Mouse (Mus musculus): ENCODE measurements around the gene Zfyve9. TPM values are rescaled to one million over a fixed set of nuclear protein-coding genes. Genes with fewer than 3 reads are reported as not detected.
"Not testable (repeated sequence)": the region's sequence is repeated elsewhere in the genome, so short reads cannot be mapped to it uniquely, and the experiment has no call there.

Gene Zfyve9
- polyA plus RNA-seq, 1 experiment = 65.1 TPM

DNA sequence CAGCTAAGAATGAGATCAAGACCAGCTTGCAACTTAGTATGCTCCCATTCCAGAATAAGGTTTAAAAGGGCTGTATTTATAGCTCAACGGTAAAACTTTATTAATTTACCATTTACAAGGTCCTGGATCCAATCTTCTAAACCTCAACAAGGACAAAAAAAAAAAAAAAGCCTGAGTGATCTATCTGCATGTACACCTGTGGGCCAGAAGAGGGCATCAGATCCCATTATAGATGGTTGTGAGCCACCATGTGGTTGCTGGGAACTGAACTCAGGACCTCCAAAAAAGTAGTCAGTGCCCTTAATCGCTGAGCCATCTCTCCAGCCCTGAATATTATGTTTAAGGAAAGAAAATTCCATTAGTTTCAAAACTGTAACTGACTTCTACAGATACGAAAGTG, 90.1 kb downstream of the Zfyve9 start:
- WGBS = 97% methylated on average over 3 of the region's 3 CpGs
- Histone ChIP-seq H3K4me1 (ENCODE audit: control insufficient read depth, insufficient read depth, low read length) (no peaks in the 10 kb centered on the region), H3K4me3 (ENCODE audit: insufficient read depth, low read depth, low read length) (no peak overlapping the region), H3K27ac (ENCODE audit: insufficient read depth, low read depth, low read length) (no peak overlapping the region)
- TF ChIP-seq CTCF (IDR thresholded peaks at IDR 0.05; ENCODE audit: insufficient read depth, low read depth, low read length) (no peak), POLR2A (IDR thresholded peaks at IDR 0.05; ENCODE audit: insufficient read depth, low read depth, low read length) (no peak)

DNA sequence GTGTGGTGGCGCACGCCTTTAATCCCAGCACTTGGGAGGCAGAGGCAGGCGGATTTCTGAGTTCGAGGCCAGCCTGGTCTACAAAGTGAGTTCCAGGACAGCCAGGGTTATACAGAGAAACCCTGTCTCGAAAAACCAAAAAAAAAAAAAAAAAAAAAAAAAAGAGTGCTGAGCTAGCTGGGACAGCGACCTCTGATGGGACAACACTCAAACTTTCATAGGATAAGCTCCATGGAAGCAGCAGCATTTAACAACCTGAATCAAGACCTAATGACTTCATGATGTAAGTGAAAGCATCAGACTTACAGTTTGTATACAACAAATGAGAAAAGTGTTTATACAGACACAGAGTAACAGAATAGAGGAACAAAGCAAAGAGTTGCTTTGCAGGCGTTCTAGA, 93.5 kb downstream of the Zfyve9 start:
- 82% methylated on average over 5 of the region's 7 CpGs for WGBS
- H3K4me1 ChIP-seq (ENCODE audit: control insufficient read depth, insufficient read depth, low read length); H3K4me3 ChIP-seq (ENCODE audit: insufficient read depth, low read depth, low read length); H3K27ac ChIP-seq (ENCODE audit: insufficient read depth, low read depth, low read length): not testable (repeated sequence)

DNA sequence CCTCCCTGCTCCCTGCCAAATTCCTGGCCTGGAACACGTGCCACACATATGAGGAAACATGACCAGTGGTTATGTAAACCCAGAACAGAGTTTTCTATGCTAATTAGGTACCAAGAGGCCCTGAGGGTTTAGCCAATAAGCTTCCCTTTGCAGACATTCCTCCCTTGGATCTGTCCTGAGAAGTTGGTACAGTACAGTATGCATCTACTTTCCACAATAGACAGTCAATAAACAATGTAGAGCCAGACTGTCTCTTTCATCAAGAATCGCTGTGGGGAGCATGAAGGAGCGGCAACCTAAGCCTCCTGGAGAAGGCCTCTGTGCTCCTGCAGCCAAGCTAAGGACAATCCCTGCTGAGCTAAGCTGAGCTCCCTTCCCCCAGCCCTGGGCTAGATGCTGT, 94.4 kb downstream of the Zfyve9 start:
- H3K4me1 ChIP-seq (ENCODE audit: control insufficient read depth, insufficient read depth, low read length) = no peaks in the 10 kb centered on the region
- WGBS = 59% methylated on average over 3 of the region's 3 CpGs
- no peak overlapping the region for H3K27ac ChIP-seq (ENCODE audit: insufficient read depth, low read depth, low read length)
- no peak overlapping the region for H3K4me3 ChIP-seq (ENCODE audit: insufficient read depth, low read depth, low read length)
- TF ChIP-seq POLR2A (IDR thresholded peaks at IDR 0.05; ENCODE audit: insufficient read depth, low read depth, low read length) (no peak), CTCF (IDR thresholded peaks at IDR 0.05; ENCODE audit: insufficient read depth, low read depth, low read length) (no peak)

DNA sequence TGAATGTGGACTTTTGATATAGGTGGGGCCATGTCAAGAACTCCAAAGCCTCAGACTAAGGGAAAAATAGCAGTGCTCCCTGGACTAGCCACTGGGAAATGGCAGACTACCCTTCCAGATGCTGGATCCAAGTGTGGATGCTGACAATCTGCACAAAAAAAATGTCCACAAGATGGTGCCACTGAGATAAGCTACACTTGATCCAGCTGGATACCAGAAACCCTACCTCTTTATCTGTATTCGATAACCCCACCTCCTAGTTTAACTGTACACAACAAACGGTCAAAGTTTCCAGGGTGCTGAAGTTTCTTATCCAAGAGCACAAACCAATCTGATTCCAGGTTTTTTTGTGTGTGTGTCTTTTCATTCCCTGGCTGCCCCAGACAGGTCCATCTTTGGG, 116.2 kb downstream of the Zfyve9 start:
- WGBS = 46% methylated on average over 2 of the region's 2 CpGs
- H3K27ac ChIP-seq (ENCODE audit: insufficient read depth, low read depth, low read length) = no peak overlapping the region
- H3K4me1 ChIP-seq (ENCODE audit: control insufficient read depth, insufficient read depth, low read length) = no peaks in the 10 kb centered on the region
- TF ChIP-seq POLR2A (IDR thresholded peaks at IDR 0.05; ENCODE audit: insufficient read depth, low read depth, low read length) (no peak), CTCF (IDR thresholded peaks at IDR 0.05; ENCODE audit: insufficient read depth, low read depth, low read length) (no peak)
- no peak overlapping the region for H3K4me3 ChIP-seq (ENCODE audit: insufficient read depth, low read depth, low read length)

DNA sequence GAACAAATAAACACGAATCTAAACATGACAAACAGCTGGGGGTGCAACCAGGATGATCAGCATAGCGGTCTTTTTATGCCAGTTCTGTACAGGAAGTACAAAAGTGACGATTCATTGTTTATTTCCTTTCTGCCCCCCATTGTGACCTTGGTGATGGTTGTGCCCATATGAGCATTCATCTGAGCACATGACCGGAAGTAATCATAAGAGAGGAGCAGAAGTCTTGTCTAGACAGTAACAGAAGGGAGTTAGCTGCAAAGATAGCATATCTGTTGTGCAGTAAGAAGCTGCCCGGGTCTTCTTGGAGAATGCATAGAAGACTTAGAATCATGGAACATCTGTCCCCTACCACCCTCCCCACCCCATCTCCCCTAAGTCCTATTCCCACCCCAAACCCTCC, 141.8 kb downstream of the Zfyve9 start:
- Histone ChIP-seq H3K4me3 (ENCODE audit: insufficient read depth, low read depth, low read length) (no peak overlapping the region), H3K4me1 (ENCODE audit: control insufficient read depth, insufficient read depth, low read length) (no peaks in the 10 kb centered on the region), H3K27ac (ENCODE audit: insufficient read depth, low read depth, low read length) (no peak overlapping the region)
- WGBS = 80% methylated on average over 5 of the region's 5 CpGs
- TF ChIP-seq CTCF (IDR thresholded peaks at IDR 0.05; ENCODE audit: insufficient read depth, low read depth, low read length) = no peak
- TF ChIP-seq POLR2A (IDR thresholded peaks at IDR 0.05; ENCODE audit: insufficient read depth, low read depth, low read length) = no peak

DNA sequence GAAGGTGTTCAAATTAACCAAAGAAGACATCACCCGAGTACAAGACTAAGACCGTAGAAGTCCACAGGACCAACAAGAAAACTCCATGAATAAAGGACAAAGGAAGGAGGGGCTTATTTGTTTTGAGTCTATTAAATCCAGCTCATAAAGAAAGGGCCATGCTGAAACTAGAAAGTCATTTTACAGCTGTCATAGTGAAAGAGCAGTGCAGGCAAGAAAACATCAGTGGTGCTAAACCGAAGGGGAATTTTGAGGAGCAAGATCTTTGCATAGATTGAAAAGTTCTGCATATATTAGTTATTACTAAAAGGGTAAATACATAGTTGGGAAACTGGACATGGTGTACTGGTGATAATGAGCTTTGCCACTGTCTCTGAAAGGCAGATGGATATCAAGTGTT, 142.9 kb downstream of the Zfyve9 start:
- Histone ChIP-seq H3K4me1 (ENCODE audit: control insufficient read depth, insufficient read depth, low read length) (no peaks in the 10 kb centered on the region), H3K27ac (ENCODE audit: insufficient read depth, low read depth, low read length) (no peak overlapping the region), H3K4me3 (ENCODE audit: insufficient read depth, low read depth, low read length) (no peak overlapping the region)
- no peak for TF ChIP-seq CTCF (IDR thresholded peaks at IDR 0.05; ENCODE audit: insufficient read depth, low read depth, low read length)
- TF ChIP-seq POLR2A (IDR thresholded peaks at IDR 0.05; ENCODE audit: insufficient read depth, low read depth, low read length) = no peak
- 83% methylated on average over 3 of the region's 3 CpGs for WGBS

DNA sequence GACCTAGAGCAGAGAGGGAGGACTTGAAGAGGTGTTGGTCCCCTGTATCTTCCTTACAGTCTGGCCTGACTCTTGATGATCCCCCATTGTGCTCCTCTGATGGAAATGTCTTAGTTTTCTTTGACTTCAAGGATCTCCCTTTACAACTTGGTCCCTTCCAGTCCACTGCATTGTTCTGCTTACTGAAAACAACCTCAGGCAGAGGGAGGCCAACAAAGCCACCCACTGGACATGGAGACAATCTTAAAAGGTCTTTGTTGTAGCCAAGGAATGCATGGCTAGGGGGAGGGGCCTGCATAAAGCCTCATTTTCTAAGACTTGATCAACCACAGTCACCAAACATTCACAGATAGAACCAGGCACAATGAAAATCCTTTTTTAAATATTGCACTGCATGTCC, 145.5 kb downstream of the Zfyve9 start:
- Histone ChIP-seq H3K4me1 (ENCODE audit: control insufficient read depth, insufficient read depth, low read length) (no peaks in the 10 kb centered on the region), H3K4me3 (ENCODE audit: insufficient read depth, low read depth, low read length) (no peak overlapping the region), H3K27ac (ENCODE audit: insufficient read depth, low read depth, low read length) (no peak overlapping the region)
- TF ChIP-seq CTCF (IDR thresholded peaks at IDR 0.05; ENCODE audit: insufficient read depth, low read depth, low read length) = no peak
- TF ChIP-seq POLR2A (IDR thresholded peaks at IDR 0.05; ENCODE audit: insufficient read depth, low read depth, low read length) = no peak

DNA sequence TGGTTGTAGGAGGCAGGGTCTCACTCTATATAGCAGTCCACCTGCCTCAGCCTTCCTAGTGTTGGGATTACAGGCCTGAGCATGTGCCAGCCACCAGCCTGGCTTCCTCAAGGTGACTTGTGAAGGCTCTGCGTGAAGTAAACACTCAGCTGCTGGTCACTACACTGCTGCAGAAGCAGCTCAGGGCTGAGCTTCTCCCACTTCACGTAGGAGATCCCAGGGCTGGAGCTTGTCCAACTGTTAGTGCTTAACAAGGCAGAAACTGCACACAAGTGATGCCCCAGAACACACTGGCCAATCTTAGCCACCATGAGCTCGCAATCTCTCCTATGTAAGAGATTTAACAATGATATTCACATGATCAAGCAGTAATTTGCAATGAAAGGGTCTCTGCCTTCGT, 145.9 kb downstream of the Zfyve9 start:
- TF ChIP-seq POLR2A (IDR thresholded peaks at IDR 0.05; ENCODE audit: insufficient read depth, low read depth, low read length) = no peak
- no peak for TF ChIP-seq CTCF (IDR thresholded peaks at IDR 0.05; ENCODE audit: insufficient read depth, low read depth, low read length)
- H3K4me3 ChIP-seq (ENCODE audit: insufficient read depth, low read depth, low read length) = no peak overlapping the region
- H3K27ac ChIP-seq (ENCODE audit: insufficient read depth, low read depth, low read length) = no peak overlapping the region
- no peaks in the 10 kb centered on the region for H3K4me1 ChIP-seq (ENCODE audit: control insufficient read depth, insufficient read depth, low read length)
- WGBS = 55% methylated on average over 4 of the region's 4 CpGs

DNA sequence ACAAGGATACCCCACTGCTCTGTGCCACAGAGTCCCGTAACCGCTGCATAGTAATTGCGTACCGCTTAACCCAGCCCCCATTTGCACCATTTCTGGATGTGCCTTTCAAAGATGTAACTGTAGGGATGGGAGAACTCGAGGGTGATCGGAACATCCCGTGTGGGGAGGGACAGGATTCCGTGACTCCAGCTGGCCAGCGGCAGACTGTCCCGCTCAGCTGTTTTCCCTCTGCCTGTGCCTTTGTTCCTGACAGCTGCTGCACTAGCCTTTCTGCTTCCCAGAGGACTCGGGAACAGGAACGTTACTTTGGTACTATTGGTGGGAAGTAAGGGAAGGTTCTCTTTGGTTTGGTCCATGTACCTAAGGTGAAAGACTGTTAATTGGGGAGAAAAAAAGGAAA, 146.9 kb downstream of the Zfyve9 start:
- 87% methylated on average over 12 of the region's 12 CpGs for WGBS
- no peak for TF ChIP-seq POLR2A (IDR thresholded peaks at IDR 0.05; ENCODE audit: insufficient read depth, low read depth, low read length)
- TF ChIP-seq CTCF (IDR thresholded peaks at IDR 0.05; ENCODE audit: insufficient read depth, low read depth, low read length) = no peak
- H3K27ac ChIP-seq (ENCODE audit: insufficient read depth, low read depth, low read length) = no peak overlapping the region
- no peaks in the 10 kb centered on the region for H3K4me1 ChIP-seq (ENCODE audit: control insufficient read depth, insufficient read depth, low read length)
- no peak overlapping the region for H3K4me3 ChIP-seq (ENCODE audit: insufficient read depth, low read depth, low read length)

DNA sequence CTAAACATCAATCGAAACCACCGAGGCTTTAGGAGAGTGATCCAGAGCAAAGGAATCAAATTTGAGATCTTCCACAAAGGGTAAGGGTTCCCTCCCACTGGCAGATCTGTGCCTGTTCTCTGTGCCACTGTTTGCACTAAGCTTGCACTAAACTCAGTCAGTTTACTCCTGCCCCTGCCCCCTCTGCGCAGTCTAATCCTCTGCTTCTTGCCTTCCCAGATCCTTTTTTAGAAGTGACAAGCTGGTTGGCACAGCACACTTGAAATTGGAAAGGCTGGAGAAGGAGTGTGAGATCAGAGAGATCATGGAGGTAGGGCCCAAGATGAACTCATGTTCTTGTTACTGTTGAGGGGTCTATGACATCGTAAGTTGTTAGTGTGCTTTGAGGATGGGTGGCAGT, 149.0 kb downstream of the Zfyve9 start:
- WGBS = 85% methylated on average over 4 of the region's 4 CpGs
- Histone ChIP-seq H3K4me1 (ENCODE audit: control insufficient read depth, insufficient read depth, low read length) (no peaks in the 10 kb centered on the region), H3K27ac (ENCODE audit: insufficient read depth, low read depth, low read length) (no peak overlapping the region), H3K4me3 (ENCODE audit: insufficient read depth, low read depth, low read length) (no peak overlapping the region)
- TF ChIP-seq POLR2A (IDR thresholded peaks at IDR 0.05; ENCODE audit: insufficient read depth, low read depth, low read length) = no peak
- no peak for TF ChIP-seq CTCF (IDR thresholded peaks at IDR 0.05; ENCODE audit: insufficient read depth, low read depth, low read length)
